Mouse (Mus musculus): Measurements from ENCODE around the gene Cuedc2. TPM values are rescaled to one million over a fixed set of nuclear protein-coding genes. Genes with fewer than 3 reads are reported as not detected.

Gene Cuedc2
- total RNA-seq, 1 experiment: 75.1 TPM

GRCm38 (mm10) chr19:46337719-46338330, 677 bp downstream of the Cuedc2 start:
- peak overlapping the region; percentile 38; the same call in 1 of the 2 replicates for H3K27ac ChIP-seq (ENCODE audit: insufficient read depth, low read depth, low read length, poor library complexity, severe bottlenecking)
- DNase-seq (ENCODE audit: low read depth, low spot score): no peak
- TF ChIP-seq ZC3H11A (IDR thresholded peaks at IDR 0.05; ENCODE audit: borderline replicate concordance, low read depth, low read length) (no peak), CHD2 (IDR thresholded peaks at IDR 0.05; ENCODE audit: low read depth, low read length) (no peak)
- H3K4me3 ChIP-seq (ENCODE audit: insufficient read depth in 1 of 2, low read depth in 1 of 2, low read length in 2 of 2, poor library complexity in 1 of 2, severe bottlenecking in 1 of 2): peak overlapping the region; percentile 78 to 93
- no peaks in the 10 kb centered on the region; the same call in 1 of the 2 replicates for H3K36me3 ChIP-seq (ENCODE audit: control insufficient read depth, insufficient read depth, low read length, poor library complexity, severe bottlenecking)
- H3K4me1 ChIP-seq (ENCODE audit: control insufficient read depth in 2 of 2, insufficient read depth in 2 of 2, low read length in 2 of 2, poor library complexity in 1 of 2): peaks cover 7 to 10% of the 10 kb centered on the region in 2 experiments; a peak in 2 of 4 replicates
- in situ Hi-C loops (cut with MboI; ENCODE audit: low sequenced_read_pairs in 2 of 2, unreplicated experiment in 2 of 2): no loop called here
- H3K9ac ChIP-seq (ENCODE audit: insufficient read depth, low read depth, low read length, poor library complexity, severe bottlenecking): peak overlapping the region; percentile 93
- H3K9me3 ChIP-seq (ENCODE audit: control insufficient read depth, insufficient read depth, low read depth, low read length): no peaks in the 10 kb centered on the region

- Histone ChIP-seq H3K9ac (ENCODE audit: insufficient read depth, low read depth, low read length, poor library complexity, severe bottlenecking) (no peak overlapping the region), H3K9me3 (ENCODE audit: control insufficient read depth, insufficient read depth, low read depth, low read length) (no peaks in the 10 kb centered on the region), H3K4me3 (ENCODE audit: insufficient read depth in 1 of 2, low read depth in 1 of 2, low read length in 2 of 2, poor library complexity in 1 of 2, severe bottlenecking in 1 of 2) (no peak overlapping the region), H3K4me1 (ENCODE audit: control insufficient read depth in 2 of 2, insufficient read depth in 2 of 2, low read length in 2 of 2, poor library complexity in 1 of 2) (peaks cover 4 to 7% of the 10 kb centered on the region in 2 experiments; a peak in 2 of 4 replicates), H3K27ac (ENCODE audit: insufficient read depth, low read depth, low read length, poor library complexity, severe bottlenecking) (no peak overlapping the region), H3K36me3 (ENCODE audit: control insufficient read depth, insufficient read depth, low read length, poor library complexity, severe bottlenecking) (peaks cover 12% of the 10 kb centered on the region; the same call in 1 of the 2 replicates)
- DNase-seq (ENCODE audit: low read depth, low spot score): no peak
- TF ChIP-seq ZC3H11A (IDR thresholded peaks at IDR 0.05; ENCODE audit: borderline replicate concordance, low read depth, low read length) (no peak), HCFC1 (IDR thresholded peaks at IDR 0.05; ENCODE audit: borderline replicate concordance, insufficient read depth, low read length) (no peak), MAFK (IDR thresholded peaks at IDR 0.05; ENCODE audit: insufficient read depth, low read depth, low read length) (no peak), CHD2 (IDR thresholded peaks at IDR 0.05; ENCODE audit: low read depth, low read length) (no peak), ZNF384 (IDR thresholded peaks at IDR 0.05; ENCODE audit: low read depth, low read length) (no peak)
- in situ Hi-C loops (cut with MboI; ENCODE audit: low sequenced_read_pairs in 2 of 2, unreplicated experiment in 2 of 2): no loop called here
Measured at GRCm38 (mm10) chr19:46333906-46334305, 4.6 kb downstream of the Cuedc2 start.

GRCm38 (mm10) chr19:46332721-46333339, 5.7 kb downstream of the Cuedc2 start:
- DNase-seq (ENCODE audit: low read depth, low spot score): no peak
- Histone ChIP-seq H3K9me3 (ENCODE audit: control insufficient read depth, insufficient read depth, low read depth, low read length) (no peaks in the 10 kb centered on the region), H3K36me3 (ENCODE audit: control insufficient read depth, insufficient read depth, low read length, poor library complexity, severe bottlenecking) (peaks cover 12% of the 10 kb centered on the region; the same call in 1 of the 2 replicates), H3K4me1 (ENCODE audit: control insufficient read depth in 2 of 2, insufficient read depth in 2 of 2, low read length in 2 of 2, poor library complexity in 1 of 2) (peaks cover 3 to 7% of the 10 kb centered on the region in 2 experiments; a peak in 2 of 4 replicates), H3K4me3 (ENCODE audit: insufficient read depth in 1 of 2, low read depth in 1 of 2, low read length in 2 of 2, poor library complexity in 1 of 2, severe bottlenecking in 1 of 2) (no peak overlapping the region), H3K9ac (ENCODE audit: insufficient read depth, low read depth, low read length, poor library complexity, severe bottlenecking) (no peak overlapping the region), H3K27ac (ENCODE audit: insufficient read depth, low read depth, low read length, poor library complexity, severe bottlenecking) (no peak overlapping the region)
- in situ Hi-C loops (cut with MboI; ENCODE audit: low sequenced_read_pairs in 2 of 2, unreplicated experiment in 2 of 2): no loop called here
- TF ChIP-seq CHD2 (IDR thresholded peaks at IDR 0.05; ENCODE audit: low read depth, low read length) (no peak), ZNF384 (IDR thresholded peaks at IDR 0.05; ENCODE audit: low read depth, low read length) (no peak), MAFK (IDR thresholded peaks at IDR 0.05; ENCODE audit: insufficient read depth, low read depth, low read length) (no peak), HCFC1 (IDR thresholded peaks at IDR 0.05; ENCODE audit: borderline replicate concordance, insufficient read depth, low read length) (no peak), ZC3H11A (IDR thresholded peaks at IDR 0.05; ENCODE audit: borderline replicate concordance, low read depth, low read length) (no peak)

GRCm38 (mm10) chr19:46331936-46332335, 6.6 kb downstream of the Cuedc2 start:
- Histone ChIP-seq H3K36me3 (ENCODE audit: control insufficient read depth, insufficient read depth, low read length, poor library complexity, severe bottlenecking) (peaks cover 12% of the 10 kb centered on the region; the same call in 1 of the 2 replicates), H3K4me1 (ENCODE audit: control insufficient read depth in 2 of 2, insufficient read depth in 2 of 2, low read length in 2 of 2, poor library complexity in 1 of 2) (peaks cover 3 to 5% of the 10 kb centered on the region in 2 experiments; a peak in 2 of 4 replicates), H3K9me3 (ENCODE audit: control insufficient read depth, insufficient read depth, low read depth, low read length) (no peaks in the 10 kb centered on the region), H3K27ac (ENCODE audit: insufficient read depth, low read depth, low read length, poor library complexity, severe bottlenecking) (no peak overlapping the region), H3K9ac (ENCODE audit: insufficient read depth, low read depth, low read length, poor library complexity, severe bottlenecking) (no peak overlapping the region), H3K4me3 (ENCODE audit: insufficient read depth in 1 of 2, low read depth in 1 of 2, low read length in 2 of 2, poor library complexity in 1 of 2, severe bottlenecking in 1 of 2) (no peak overlapping the region)
- in situ Hi-C loops (cut with MboI; ENCODE audit: low sequenced_read_pairs in 2 of 2, unreplicated experiment in 2 of 2): no loop called here
- TF ChIP-seq HCFC1 (IDR thresholded peaks at IDR 0.05; ENCODE audit: borderline replicate concordance, insufficient read depth, low read length): no peak
- no peak for TF ChIP-seq ZC3H11A (IDR thresholded peaks at IDR 0.05; ENCODE audit: borderline replicate concordance, low read depth, low read length)
- no peak for TF ChIP-seq CHD2 (IDR thresholded peaks at IDR 0.05; ENCODE audit: low read depth, low read length)
- TF ChIP-seq ZNF384 (IDR thresholded peaks at IDR 0.05; ENCODE audit: low read depth, low read length): no peak
- TF ChIP-seq MAFK (IDR thresholded peaks at IDR 0.05; ENCODE audit: insufficient read depth, low read depth, low read length): no peak
- no peak for DNase-seq (ENCODE audit: low read depth, low spot score)
